Mouse (Mus musculus) MN1 (cell line): ENCODE measurements around the gene Nop10.
"Not testable (repeated sequence)": the region's sequence is repeated elsewhere in the genome, so short reads cannot be mapped to it uniquely, and the experiment has no call there.

Experiments used
- DNase-seq: peaks from one replicate; pipeline ENCODE4 v3.0.0-alpha.2; 2016; ENCODE audit warnings: low spot score

The Nop10 gene

GRCm38 (mm10) chr2:112265448-112266241 lies 3.9 kb downstream of the Nop10 start, which contains the start of gene Slc12a6:
Slc12a6 (plus strand) TSS chr2:112265825.
- DNase-seq = peak; percentile 93

- DNase-seq = peak; percentile 65
Observed at GRCm38 (mm10) chr2:112266242-112266592, 4.5 kb downstream of the Nop10 start, which contains the start of gene Gm21985. Gm21985 (plus strand) TSS chr2:112266314.

GRCm38 (mm10) chr2:112266780-112267179 lies 5.1 kb downstream of the Nop10 start:
- DNase-seq = peak; percentile 20

GRCm38 (mm10) chr2:112267547-112268269 lies 6.0 kb downstream of the Nop10 start:
- DNase-seq = no peak

GRCm38 (mm10) chr2:112270011-112270410 lies 8.3 kb downstream of the Nop10 start:
- no peak for DNase-seq

GRCm38 (mm10) chr2:112272909-112273308 lies 11.2 kb downstream of the Nop10 start:
- DNase-seq = no peak

- no peak for DNase-seq
Observed at GRCm38 (mm10) chr2:112273474-112273873, 11.7 kb downstream of the Nop10 start.

- no peak for DNase-seq
Observed at GRCm38 (mm10) chr2:112276870-112277269, 15.1 kb downstream of the Nop10 start.

- no peak for DNase-seq
Observed at GRCm38 (mm10) chr2:112282846-112283245, 21.1 kb downstream of the Nop10 start.

- peak; percentile 78 for DNase-seq
Observed at GRCm38 (mm10) chr2:112284363-112285030, 22.8 kb downstream of the Nop10 start.

GRCm38 (mm10) chr2:112285031-112285390 lies 23.3 kb downstream of the Nop10 start:
- no peak for DNase-seq

GRCm38 (mm10) chr2:112286062-112286461 lies 24.3 kb downstream of the Nop10 start:
- not testable (repeated sequence) for DNase-seq

GRCm38 (mm10) chr2:112287059-112287458 lies 25.3 kb downstream of the Nop10 start:
- DNase-seq = no peak

- no peak for DNase-seq
Observed at GRCm38 (mm10) chr2:112289507-112289906, 27.8 kb downstream of the Nop10 start.

GRCm38 (mm10) chr2:112292823-112293222 lies 31.1 kb downstream of the Nop10 start:
- DNase-seq = no peak

- DNase-seq = no peak
Observed at GRCm38 (mm10) chr2:112296211-112296610, 34.5 kb downstream of the Nop10 start.

GRCm38 (mm10) chr2:112298221-112298620 lies 36.5 kb downstream of the Nop10 start:
- no peak for DNase-seq

- no peak for DNase-seq
Observed at GRCm38 (mm10) chr2:112308671-112309070, 46.9 kb downstream of the Nop10 start.

GRCm38 (mm10) chr2:112309161-112309600 lies 47.5 kb downstream of the Nop10 start:
- DNase-seq = peak; percentile 42
